Mouse (Mus musculus): ENCODE measurements at regions not wholly inside any gene's neighbourhood (a gene's known extent, or its start where the extent isn't known, plus 50 kb on each side); places are given as distances from the start of the nearest gene placed in this dataset.

DNA sequence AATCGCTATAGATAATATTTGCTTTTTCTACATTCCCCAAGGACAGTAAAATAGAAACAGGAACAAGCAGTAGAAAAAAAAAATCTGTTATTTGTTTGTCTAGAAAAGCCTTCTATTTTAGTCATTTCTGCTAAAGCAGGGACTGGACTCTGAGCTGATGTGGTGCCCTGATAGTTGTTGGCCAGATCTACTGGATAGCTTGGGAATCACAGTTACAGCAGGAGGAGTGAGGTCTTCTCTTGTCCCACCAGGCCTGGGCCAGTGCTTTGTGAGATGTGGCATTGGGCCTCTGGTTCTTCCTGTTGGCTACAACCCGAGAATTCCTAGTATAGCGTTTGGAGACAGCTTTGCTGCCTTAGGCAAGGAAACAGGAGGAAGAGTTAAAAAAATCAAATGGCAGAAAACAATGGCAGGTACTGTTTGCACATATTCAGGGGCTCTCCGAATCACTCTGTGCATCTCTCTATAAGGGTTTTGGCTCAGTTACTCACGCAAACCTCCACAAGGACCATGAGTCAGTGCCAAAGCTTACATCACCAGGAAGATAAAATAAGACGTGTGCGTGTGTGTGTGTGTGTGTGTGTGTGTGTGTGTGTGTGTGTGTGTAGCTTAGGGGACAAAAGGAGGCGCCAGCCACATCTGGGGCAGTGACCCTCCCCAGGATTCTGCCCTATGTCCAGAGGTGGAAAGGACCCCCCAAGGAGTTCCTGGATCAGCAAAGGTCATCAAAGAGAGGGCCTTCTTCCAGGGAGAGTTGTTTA lies 248.1 kb downstream of the Itga8 start:
- TF ChIP-seq ZNF384 (IDR thresholded peaks at IDR 0.05; ENCODE audit: low read depth, low read length) = no peak
- no peak for TF ChIP-seq MXI1 (IDR thresholded peaks at IDR 0.05; ENCODE audit: low read depth, low read length)
- no peak for TF ChIP-seq CTCF (conservative IDR thresholded peaks at IDR 0.05 in 1 of 2, IDR thresholded peaks at IDR 0.05 in 1 of 2; ENCODE audit: low read depth in 2 of 2, low read length in 2 of 2)
- no peak for TF ChIP-seq HCFC1 (IDR thresholded peaks at IDR 0.05; ENCODE audit: low read depth, low read length)
- TF ChIP-seq MEF2A (IDR thresholded peaks at IDR 0.05; ENCODE audit: borderline replicate concordance, low read depth, low read length) = no peak
- TF ChIP-seq TBP (conservative IDR thresholded peaks at IDR 0.05; ENCODE audit: low read depth, low read length) = no peak
- TF ChIP-seq EP300 (IDR thresholded peaks at IDR 0.05; ENCODE audit: low read length) = no peak
- TF ChIP-seq POLR2A (IDR thresholded peaks at IDR 0.05; ENCODE audit: low read depth, low read length) = no peak
- no peak for TF ChIP-seq GABPA (IDR thresholded peaks at IDR 0.05; ENCODE audit: insufficient replicate concordance, low read depth, low read length)
- TF ChIP-seq BHLHE40 (IDR thresholded peaks at IDR 0.05; ENCODE audit: low read depth, low read length) = no peak
- no peak for TF ChIP-seq USF1 (IDR thresholded peaks at IDR 0.05; ENCODE audit: low read depth, low read length)
- no peak for TF ChIP-seq ZMIZ1 (IDR thresholded peaks at IDR 0.05; ENCODE audit: low read depth, low read length)
- no peak for TF ChIP-seq MAX (IDR thresholded peaks at IDR 0.05; ENCODE audit: low read length)
- no peak for TF ChIP-seq CHD2 (IDR thresholded peaks at IDR 0.05; ENCODE audit: low read length)

Measured in CH12.LX (cell line).